Comparison of ENCODE assay signal across 8 mouse cellular contexts in the genomic region with DNA sequence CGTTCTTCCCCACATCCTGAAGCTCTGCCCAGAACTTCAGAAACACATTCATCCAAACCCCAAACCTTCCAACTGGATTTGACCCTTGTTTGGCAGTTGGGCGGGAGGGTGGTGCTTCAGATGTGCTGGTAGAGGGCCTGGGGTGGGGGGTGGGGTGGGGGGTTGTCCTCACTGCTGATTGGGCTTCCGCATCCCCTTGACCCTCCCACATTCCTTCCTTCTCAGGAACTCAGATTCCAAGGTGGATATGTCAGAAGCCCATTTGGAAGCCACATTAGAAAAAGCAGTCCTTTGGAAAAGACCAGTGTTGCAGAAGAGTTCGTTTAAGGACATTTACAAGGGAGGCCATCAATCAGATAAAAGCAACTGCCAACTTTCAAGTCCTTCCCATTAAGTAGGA. TPM values are rescaled to one million over a fixed set of nuclear protein-coding genes. Genes with fewer than 3 reads are reported as not detected.
DNase-seq lines count a peak whose midpoint lies in the region; ATAC-seq lines count a peak whose summit lies in the region.

No protein-coding gene starts in this region.

- no peak overlapping the region for H3K9ac ChIP-seq in lung, embryonic 15.5 days

- no peaks in the 10 kb centered on the region for H3K36me3 ChIP-seq in lung, embryonic 15.5 days

- intact Hi-C loops in heart, postnatal 10 days (cut with DNase I) = loop anchor here (5.0 kb wide), 1 partner anchor 519 kb away; no protein-coding TSS in a partner anchor

- H3K9me3 ChIP-seq in lung, embryonic 15.5 days = no peaks in the 10 kb centered on the region

- DNase-seq in 3T3-L1 (ENCODE audit: low read depth, low spot score) (peak; percentile 58), NIH3T3 (ENCODE audit: low read depth) (peak; percentile 77)
- DNase-seq in heart, postnatal 10 days = peak; percentile 48 to 53
- DNase-seq in cerebellum, adult 11-12 months = no peak
- no peak for DNase-seq in thymus, postnatal 0 days (ENCODE audit: low spot score)
- no peak for DNase-seq in c-Kit-positive CD71-positive TER-119-positive erythroid progenitor cells, embryonic 14.5 days (ENCODE audit: low spot score)

- H3K27me3 ChIP-seq in lung, embryonic 15.5 days = peaks cover 19% of the 10 kb centered on the region

- no peak for ATAC-seq in lung, embryonic 15.5 days (ENCODE audit: borderline replicate concordance, extremely low read depth, low FRiP score, low TSS enrichment)
- ATAC-seq in megakaryocyte progenitor cell, adult 5-6 weeks (replicated peaks; ENCODE audit: poor library complexity) = no peak

- WGBS in lung, embryonic 15.5 days = 53% methylated on average over 4 of the region's 4 CpGs

- peaks cover 19% of the 10 kb centered on the region for H3K4me1 ChIP-seq in lung, embryonic 15.5 days

- H3K4me2 ChIP-seq in lung, embryonic 15.5 days = peak overlapping the region; percentile 91; the same call in 1 of the 2 replicates

- peak overlapping the region; percentile 66; the same call in 1 of the 2 replicates for H3K4me3 ChIP-seq in lung, embryonic 15.5 days

- no peak overlapping the region for H3K27ac ChIP-seq in lung, embryonic 15.5 days

RNA-seq across cellular contexts. Expression of a gene that starts 3.2 kb away (rescaled TPM):
- 10 to 100 TPM; 13.1 to 13.8 TPM for total RNA-seq in heart, postnatal 10 days (2021)
- 3.7 and 4.7 TPM in 2 replicates for polyA plus RNA-seq in lung, embryonic 15.5 days (2015; fragmentation: Nextera tagmentation; extraction: Ambion mirVana)
- 1.1 and 1.3 TPM in 2 replicates for polyA plus RNA-seq in thymus, postnatal 0 days (2015; fragmentation: Nextera tagmentation; extraction: Ambion mirVana)
- 0.05 TPM in 1 of 2 replicates, not detected in the other for total RNA-seq in megakaryocyte progenitor cell, adult 5-6 weeks (2015)
- not detected in 2 replicates for total RNA-seq in megakaryocyte progenitor cell, adult 5-6 weeks (2017)

Comparison
In these comparisons a context has a peak if more than half of its experiments do, and no peak if none do; other contexts are left out.
1. DNase-seq: peak in 3T3-L1 (single experiment), NIH3T3 (single experiment) and heart, postnatal 10 days (2 of 2); none in cerebellum, adult 11-12 months (single experiment), thymus, postnatal 0 days (single experiment) and c-Kit-positive CD71-positive TER-119-positive erythroid progenitor cells, embryonic 14.5 days (single experiment).
2. RNA of a gene that starts 3.2 kb away (total RNA-seq): 13.1 to 13.8 TPM in heart, postnatal 10 days; 0.05 TPM in megakaryocyte progenitor cell, adult 5-6 weeks; every median in the first group is over 10 times any median in the second.